7 mouse cellular contexts compared by ENCODE assay signal in the genomic region with DNA sequence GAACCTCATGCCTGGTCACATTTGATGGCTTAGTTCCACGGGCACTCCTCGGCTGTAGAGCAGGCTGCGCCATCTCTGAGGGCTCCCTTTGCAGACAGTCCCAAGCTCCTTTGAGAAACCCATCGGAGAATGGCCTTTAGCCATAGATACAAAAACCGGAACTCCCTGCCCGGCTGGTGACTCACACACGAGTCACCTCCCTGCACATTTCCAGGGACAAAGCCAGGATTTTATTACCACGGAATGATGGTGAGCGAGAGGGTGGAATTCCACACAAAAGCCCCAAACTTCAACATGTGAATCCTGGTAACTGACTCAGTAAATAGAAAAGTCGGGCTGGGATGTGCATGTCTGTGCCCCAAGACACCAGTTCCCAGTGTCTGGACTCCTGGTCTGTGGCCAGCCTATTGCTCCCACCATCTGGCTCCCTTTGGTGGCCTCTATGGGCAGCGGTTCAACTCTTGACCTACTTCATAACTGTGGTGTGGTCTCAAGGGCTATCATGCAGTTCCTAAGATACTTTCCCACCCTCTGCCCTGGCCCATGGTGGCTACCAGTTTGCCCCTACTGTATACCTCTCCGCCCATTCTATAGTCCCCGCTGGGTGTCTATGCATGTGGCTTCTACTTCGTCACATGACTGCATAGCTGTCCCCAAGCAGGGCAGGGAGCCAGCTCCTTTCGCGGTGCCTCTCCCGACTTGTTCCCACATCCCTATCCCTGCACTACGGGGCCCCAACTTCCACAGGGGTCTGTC. TPM values are rescaled to one million over a fixed set of nuclear protein-coding genes. Genes with fewer than 3 reads are reported as not detected.
A peak's percentile ranks its signal among the peaks of the same experiment; 100 is the strongest.
DNase-seq lines count a peak whose midpoint lies in the region; ATAC-seq and TF ChIP-seq lines count a peak whose summit lies in the region.

No protein-coding gene starts in this region.

- WGBS in kidney, adult 2 months = 42% methylated on average over 18 of the region's 18 CpGs
- 32% methylated on average over 18 of the region's 18 CpGs for WGBS in lung, postnatal 0 days
- 35% methylated on average over 18 of the region's 18 CpGs for WGBS in stomach, postnatal 0 days

- no peaks in the 10 kb centered on the region for H3K9me3 ChIP-seq in lung, postnatal 0 days (ENCODE audit: low read length)
- no peaks in the 10 kb centered on the region for H3K9me3 ChIP-seq in stomach, postnatal 0 days (ENCODE audit: control insufficient read depth, low read length)

- H3K4me3 ChIP-seq in brown adipose tissue, adult 24 weeks (ENCODE audit: insufficient read depth, low read depth, low read length) = peak overlapping the region; percentile 43
- H3K4me3 ChIP-seq in kidney, adult 2 months (ENCODE audit: insufficient read depth, low read depth, low read length) = peak overlapping the region; percentile 21; the same call in 1 of the 2 replicates
- H3K4me3 ChIP-seq in lung, postnatal 0 days (ENCODE audit: low read depth, low read length) = no peak overlapping the region
- H3K4me3 ChIP-seq in stomach, postnatal 0 days (ENCODE audit: low read depth, low read length) = no peak overlapping the region; the same call in 1 of the 2 replicates

- no peak overlapping the region for H3K9ac ChIP-seq in lung, postnatal 0 days (replicated peaks; ENCODE audit: low read depth)
- peak overlapping the region; percentile 43 for H3K9ac ChIP-seq in stomach, postnatal 0 days (ENCODE audit: low read length)

- DNase-seq in R1 (ENCODE audit: low read depth, low spot score) = peak; percentile 29
- DNase-seq in gastrocnemius, postnatal 36 days = peak; percentile 31 to 49
- DNase-seq in kidney, adult 2 months = peak; percentile 60
- DNase-seq in lung, postnatal 0 days (ENCODE audit: low spot score) = peak; percentile 69
- peak; percentile 60 for DNase-seq in stomach, postnatal 0 days (ENCODE audit: low spot score)
- no peak for DNase-seq in embryo, embryonic 11 days

- TF ChIP-seq EP300 in lung, postnatal 0 days (IDR thresholded peaks at IDR 0.05) = no peak
- no peak for TF ChIP-seq EP300 in stomach, postnatal 0 days (optimal IDR thresholded peaks at IDR 0.05)

- peak; percentile 62 for ATAC-seq in lung, postnatal 0 days
- peak; percentile 78 for ATAC-seq in stomach, postnatal 0 days (ENCODE audit: low FRiP score, low TSS enrichment)

- no peak for TF ChIP-seq POLR2A in kidney, adult 2 months (IDR thresholded peaks at IDR 0.05; ENCODE audit: low read depth, low read length)

- peaks cover 10% of the 10 kb centered on the region; the same call in 1 of the 2 replicates for H3K4me1 ChIP-seq in brown adipose tissue, adult 24 weeks (ENCODE audit: control insufficient read depth, insufficient read depth, insufficient read length, low read length)
- H3K4me1 ChIP-seq in kidney, adult 2 months (ENCODE audit: control insufficient read depth, insufficient read depth, low read length) = peaks cover 5% of the 10 kb centered on the region
- H3K4me1 ChIP-seq in lung, postnatal 0 days (ENCODE audit: insufficient read depth, low read depth, low read length) = peaks cover 13% of the 10 kb centered on the region
- H3K4me1 ChIP-seq in stomach, postnatal 0 days (replicated peaks; ENCODE audit: control insufficient read depth, insufficient read depth) = peaks cover 10% of the 10 kb centered on the region; the same call in 1 of the 2 replicates

- intact Hi-C loops in gastrocnemius, postnatal 36 days (cut with DNase I) = no loop called here

- no peaks in the 10 kb centered on the region for H3K36me3 ChIP-seq in kidney, adult 2 months (ENCODE audit: control insufficient read depth, insufficient read depth, low read length)
- H3K36me3 ChIP-seq in lung, postnatal 0 days (ENCODE audit: insufficient read depth, low read length) = no peaks in the 10 kb centered on the region
- no peaks in the 10 kb centered on the region for H3K36me3 ChIP-seq in stomach, postnatal 0 days (ENCODE audit: control insufficient read depth, insufficient read depth, low read length)

- peak overlapping the region; percentile 39; the same call in 1 of the 2 replicates for H3K4me2 ChIP-seq in lung, postnatal 0 days (replicated peaks; ENCODE audit: low read depth, low read length)
- peak overlapping the region; percentile 39 for H3K4me2 ChIP-seq in stomach, postnatal 0 days (replicated peaks; ENCODE audit: low read depth)

- no peak for TF ChIP-seq CTCF in kidney, adult 2 months (conservative IDR thresholded peaks at IDR 0.05; ENCODE audit: insufficient read depth, insufficient read length, low read depth, low read length)
- TF ChIP-seq CTCF in lung, postnatal 0 days (IDR thresholded peaks at IDR 0.05) = peak; percentile 19; the same call in 1 of the 2 replicates
- no peak for TF ChIP-seq CTCF in stomach, postnatal 0 days (IDR thresholded peaks at IDR 0.05; ENCODE audit: low read depth)

- no peaks in the 10 kb centered on the region for H3K27me3 ChIP-seq in kidney, adult 2 months (replicated peaks; ENCODE audit: control insufficient read depth, insufficient read depth, low read length)
- H3K27me3 ChIP-seq in lung, postnatal 0 days (replicated peaks; ENCODE audit: insufficient read depth, low read length) = no peaks in the 10 kb centered on the region
- H3K27me3 ChIP-seq in stomach, postnatal 0 days (ENCODE audit: control insufficient read depth, insufficient read depth, low read length) = no peaks in the 10 kb centered on the region

- H3K27ac ChIP-seq in brown adipose tissue, adult 24 weeks (replicated peaks; ENCODE audit: low read depth, low read length) = peak overlapping the region; percentile 59
- peak overlapping the region; percentile 53 for H3K27ac ChIP-seq in kidney, adult 2 months (ENCODE audit: insufficient read depth, low read depth, low read length)
- no peak overlapping the region for H3K27ac ChIP-seq in lung, postnatal 0 days (ENCODE audit: low read length)
- H3K27ac ChIP-seq in stomach, postnatal 0 days (replicated peaks) = peak overlapping the region; percentile 87

RNA-seq across cellular contexts. Expression of gene Pofut2, which starts 7.1 kb away (rescaled TPM):
- polyA plus RNA-seq in brown adipose tissue, adult 24 weeks (2012; ENCODE audit: insufficient read depth, insufficient read length, missing spikeins) = 24.0 and 31.2 TPM in 2 replicates
- total RNA-seq in gastrocnemius, postnatal 36 days (2021) = 10 to 100 TPM; 19.9 to 23.2 TPM
- polyA plus RNA-seq in kidney, adult 2 months (2012; rRNA removed) = 45.9 and 50.6 TPM in 2 replicates
- polyA plus RNA-seq in lung, postnatal 0 days (2015; fragmentation: Nextera tagmentation; extraction: Ambion mirVana) = 84.2 and 84.4 TPM in 2 replicates
- polyA plus RNA-seq in stomach, postnatal 0 days (2015; fragmentation: Nextera tagmentation; extraction: Ambion mirVana) = 50.7 and 54.0 TPM in 2 replicates

Comparison
In these comparisons a context has a peak if more than half of its experiments do, and no peak if none do; other contexts are left out.
1. H3K4me3 ChIP-seq: peak in brown adipose tissue, adult 24 weeks (single experiment) and kidney, adult 2 months (single experiment); none in lung, postnatal 0 days (single experiment) and stomach, postnatal 0 days (single experiment).